Mouse (Mus musculus) megakaryocyte, embryonic 14.5 days (primary cell): ENCODE results near the gene Bub3.

Experiments
- FLI1 ChIP-seq: IDR thresholded peaks from 2 replicates; pipeline ENCODE4 v1.6.1; 2012; ENCODE audit warnings: low read length, inconsistent platforms, mixed read lengths
- GATA1 ChIP-seq: IDR thresholded peaks from 3 replicates; pipeline ENCODE4 v1.6.1; 2012; ENCODE audit warnings: mixed read lengths, low read length, inconsistent platforms, borderline replicate concordance

DNA sequence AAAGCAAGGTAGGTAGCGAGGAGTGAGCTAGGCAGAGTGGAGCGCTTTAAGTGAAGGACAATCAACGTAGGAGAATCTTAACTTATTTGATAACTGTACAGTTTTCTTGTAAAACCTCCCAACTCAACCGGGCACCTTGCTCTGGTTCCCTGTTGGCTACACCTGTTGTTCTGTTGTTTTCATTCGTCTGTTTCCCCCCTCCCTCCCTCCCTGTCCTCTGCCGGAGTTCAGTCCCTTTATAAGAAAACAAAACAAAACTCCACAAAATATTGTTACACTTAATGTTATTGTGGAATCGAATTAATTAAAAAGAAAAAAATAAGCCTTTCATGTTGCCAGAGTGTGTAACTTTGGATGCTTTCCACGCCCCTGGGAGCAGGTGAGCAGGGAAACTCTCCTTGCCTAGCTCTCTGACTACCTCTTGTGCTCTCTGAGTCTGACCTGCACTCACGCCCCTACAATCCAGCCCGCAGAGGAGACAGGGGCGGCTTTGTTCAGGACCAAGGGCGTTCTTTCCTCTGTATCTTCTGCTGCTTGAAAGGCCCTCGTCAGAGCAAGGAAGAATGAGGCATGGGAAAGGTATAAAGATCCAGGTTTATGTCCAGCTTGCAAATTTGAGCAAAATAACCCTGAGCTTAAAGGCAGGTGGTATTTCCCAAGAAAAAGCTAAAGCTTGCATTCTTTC is 14.2 kb upstream of the Bub3 start:
- TF ChIP-seq GATA1 (no peak), FLI1 (no peak)
